Mouse (Mus musculus) CD4-positive helper T cell, adult 2 months (primary cell): ENCODE results near the gene Nyx.
A peak's percentile ranks its signal among the peaks of the same experiment; 100 is the strongest.

Experiments used
- DNase-seq: peaks from one replicate; pipeline ENCODE4 v3.0.0-alpha.2; 2012; ENCODE audit warnings: low read depth, missing footprints, low spot score

The Nyx gene

DNA sequence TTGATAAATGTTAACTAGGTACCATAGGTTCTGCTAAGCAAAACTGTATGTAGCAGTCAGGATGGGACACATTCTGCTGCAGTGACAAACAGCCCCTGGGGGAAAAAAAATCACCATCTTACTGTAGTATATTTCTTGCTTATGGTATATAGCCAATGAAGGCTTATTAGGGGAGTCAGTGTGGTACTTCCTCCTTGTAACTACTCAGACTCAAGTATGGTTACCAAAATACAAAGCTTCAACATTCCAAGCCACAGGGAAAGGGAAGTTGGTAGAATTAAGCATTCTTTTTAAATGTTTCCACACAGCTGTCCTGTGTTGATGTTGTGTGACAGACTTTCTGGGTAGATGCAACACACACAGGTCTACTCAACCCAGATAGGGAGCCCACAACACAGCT is 27.0 kb downstream of the Nyx start:
- no peak for DNase-seq

DNA sequence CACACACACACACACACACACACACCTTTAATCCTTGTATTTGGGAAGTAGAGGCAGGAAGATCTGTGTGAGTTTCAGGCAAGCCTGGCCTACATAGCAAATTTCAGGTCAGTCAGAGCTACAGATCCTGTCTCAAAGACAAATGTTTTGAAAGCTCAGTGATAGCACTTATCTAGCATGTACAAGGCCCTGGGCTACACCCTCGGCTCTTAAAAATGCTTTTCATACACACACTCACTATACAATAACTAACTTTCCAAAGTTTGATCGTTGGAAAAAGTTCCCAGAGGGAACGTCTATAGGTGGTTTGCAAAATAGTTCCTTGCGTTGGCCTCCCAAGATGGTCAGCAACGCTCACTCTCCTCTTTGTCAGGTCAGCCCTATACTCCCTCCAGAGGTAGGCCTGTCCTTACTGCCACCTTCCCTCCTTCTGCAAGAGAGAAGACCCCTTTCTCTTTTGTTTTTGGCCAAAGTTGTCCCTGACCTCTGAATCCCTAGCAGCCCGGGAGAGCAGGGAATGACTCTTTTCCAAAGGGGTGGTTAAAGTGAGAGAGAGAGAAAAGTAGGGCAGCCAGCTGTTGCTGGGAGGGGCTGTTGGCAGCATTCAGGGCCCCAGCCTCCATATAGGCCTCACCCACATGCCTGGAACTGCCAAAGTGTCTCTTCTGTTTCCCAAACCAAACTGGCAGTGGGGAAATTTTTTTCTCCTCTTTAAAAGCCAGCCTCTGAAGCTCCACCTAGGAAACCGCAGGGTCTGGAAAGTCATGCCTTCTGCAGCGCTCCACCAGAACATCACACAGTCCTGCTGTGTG is 29.2 kb downstream of the Nyx start:
- DNase-seq = no peak

DNA sequence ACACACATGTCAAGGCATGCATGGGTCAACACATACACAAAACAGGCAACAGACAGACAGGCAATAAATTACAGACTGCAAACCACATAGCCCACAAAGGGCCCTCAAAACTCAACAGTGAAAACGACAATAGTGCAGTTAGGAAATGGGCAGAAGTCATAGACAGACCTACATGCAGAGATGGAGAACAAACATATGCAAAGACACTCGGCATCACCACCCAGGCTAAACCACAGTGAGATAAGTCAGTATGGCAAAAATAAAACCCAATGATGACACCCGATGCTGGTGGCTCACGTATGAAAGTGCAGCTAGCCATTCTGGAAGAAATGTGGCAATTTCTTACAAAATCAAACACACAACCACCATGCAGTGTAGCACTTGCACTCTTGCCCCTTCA is 34.4 kb downstream of the Nyx start:
- DNase-seq = no peak

DNA sequence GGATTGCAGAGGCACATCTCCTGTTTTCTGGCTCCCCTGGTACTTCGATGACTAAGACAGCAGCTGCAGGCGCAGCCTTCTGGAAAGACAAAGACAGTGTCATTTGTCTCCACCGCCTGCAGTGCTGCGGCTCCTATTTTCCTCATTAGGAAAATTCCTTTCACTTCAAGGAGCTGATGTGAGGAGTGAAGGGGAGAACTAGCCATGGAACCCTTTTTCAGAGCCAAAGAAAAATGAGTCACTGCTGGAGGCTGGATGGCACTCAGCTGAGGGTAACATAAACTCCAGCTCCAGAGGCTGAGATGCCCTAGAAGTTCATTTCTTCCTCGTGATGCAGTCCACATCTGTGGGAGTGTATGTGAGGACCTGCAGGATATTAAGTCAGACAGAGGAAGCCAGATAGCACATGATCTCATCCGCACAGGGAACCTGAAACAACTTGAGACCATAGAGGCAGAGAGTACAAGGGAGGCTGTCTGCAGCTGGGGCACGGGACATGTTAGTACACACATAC is 37.0 kb downstream of the Nyx start:
- DNase-seq = no peak

DNA sequence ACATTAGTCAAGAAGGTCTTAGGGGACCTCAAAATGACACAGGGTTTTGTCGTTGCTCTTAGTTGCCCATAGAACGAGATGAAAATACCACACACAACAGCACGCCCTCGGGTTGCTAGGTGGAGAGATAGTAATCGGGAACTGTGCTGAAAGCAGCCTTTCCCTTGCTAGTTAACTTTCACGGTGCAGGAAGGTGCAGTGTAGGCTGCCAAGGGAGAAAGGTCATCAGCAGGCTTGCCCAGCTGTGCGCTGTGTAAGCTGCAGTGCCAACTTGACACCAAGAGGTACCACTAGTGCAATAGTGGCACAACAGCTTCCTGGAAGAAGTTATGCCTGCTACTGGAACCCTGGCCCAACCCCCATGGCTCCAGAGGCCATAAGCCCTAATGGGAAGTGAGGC is 38.5 kb downstream of the Nyx start:
- DNase-seq = no peak

DNA sequence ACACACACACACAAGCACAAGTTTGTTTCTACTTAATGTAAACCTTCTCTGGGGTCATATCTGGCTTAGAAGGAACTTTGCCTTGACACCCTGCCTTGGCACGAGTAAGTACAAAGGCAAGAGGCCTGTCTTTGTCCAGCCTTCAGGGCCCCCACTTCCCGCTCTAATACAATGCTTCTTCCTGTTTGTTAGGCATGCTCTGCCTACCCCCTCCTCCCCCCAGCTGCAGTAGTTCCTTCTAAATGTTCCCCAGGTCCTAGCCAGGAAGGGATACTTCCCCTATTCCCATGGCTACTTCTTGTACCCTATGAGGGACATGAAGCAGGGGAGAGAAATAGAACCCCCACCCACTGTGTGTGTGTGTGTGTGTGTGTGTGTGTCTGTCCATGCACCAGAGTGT is 40.5 kb downstream of the Nyx start:
- DNase-seq = no peak

DNA sequence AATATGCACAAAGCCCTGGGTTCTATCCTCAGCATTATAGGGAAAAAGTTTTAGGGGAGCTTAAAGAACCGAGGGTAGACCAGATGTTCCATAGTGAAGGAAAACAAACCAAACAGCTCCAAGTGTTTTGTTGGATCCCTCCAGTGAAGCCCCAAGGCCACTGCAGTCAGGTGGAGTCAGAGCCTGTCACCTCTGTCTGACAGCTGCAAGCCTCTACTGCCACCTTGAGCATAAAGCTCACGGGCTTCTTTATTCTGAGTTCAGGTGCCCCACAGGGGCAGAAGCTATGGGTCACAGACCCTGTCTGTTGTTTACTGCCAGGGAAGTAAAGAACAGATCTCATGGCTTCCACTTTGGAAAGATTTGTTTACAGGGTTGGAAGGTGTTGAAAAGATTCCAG is 47.2 kb downstream of the Nyx start:
- DNase-seq = no peak

DNA sequence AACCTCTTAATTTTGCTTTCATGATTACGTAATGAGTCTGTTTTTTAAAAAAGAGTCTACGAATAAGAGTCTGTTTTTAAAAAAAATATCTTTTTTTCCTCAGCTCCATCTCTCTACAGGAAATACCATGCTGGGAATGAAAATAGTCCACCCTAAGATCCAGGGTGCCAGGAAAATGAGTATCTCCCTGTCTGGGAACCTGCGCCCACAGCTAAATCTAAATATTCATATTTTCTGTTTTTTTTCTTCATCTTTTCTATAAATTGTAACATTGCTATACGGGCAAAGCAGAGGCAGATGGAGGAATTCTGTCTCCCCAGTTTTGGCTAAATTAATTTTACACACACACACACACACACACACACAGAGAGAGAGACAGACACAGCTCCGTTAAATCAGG is 48.0 kb downstream of the Nyx start:
- no peak for DNase-seq

DNA sequence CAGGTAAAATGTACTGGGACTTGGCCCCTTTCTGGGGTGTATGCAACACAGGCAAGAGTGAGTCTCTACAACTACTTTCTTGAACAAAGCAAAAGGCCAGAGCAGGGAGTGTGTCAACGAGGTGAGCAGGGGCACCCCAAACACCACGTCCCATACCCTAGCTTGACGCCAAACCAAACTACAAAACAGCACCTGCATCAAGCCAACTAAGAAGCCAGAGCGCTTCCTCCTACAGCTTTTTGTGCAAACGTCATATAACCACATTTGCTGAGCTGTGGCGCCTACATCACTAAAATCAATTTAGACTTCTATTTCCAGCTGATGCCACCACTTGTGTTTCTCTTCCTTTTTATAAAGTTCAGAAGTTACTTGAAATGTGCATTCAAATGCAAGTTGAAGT is 50.5 kb downstream of the Nyx start:
- DNase-seq = peak; percentile 8

DNA sequence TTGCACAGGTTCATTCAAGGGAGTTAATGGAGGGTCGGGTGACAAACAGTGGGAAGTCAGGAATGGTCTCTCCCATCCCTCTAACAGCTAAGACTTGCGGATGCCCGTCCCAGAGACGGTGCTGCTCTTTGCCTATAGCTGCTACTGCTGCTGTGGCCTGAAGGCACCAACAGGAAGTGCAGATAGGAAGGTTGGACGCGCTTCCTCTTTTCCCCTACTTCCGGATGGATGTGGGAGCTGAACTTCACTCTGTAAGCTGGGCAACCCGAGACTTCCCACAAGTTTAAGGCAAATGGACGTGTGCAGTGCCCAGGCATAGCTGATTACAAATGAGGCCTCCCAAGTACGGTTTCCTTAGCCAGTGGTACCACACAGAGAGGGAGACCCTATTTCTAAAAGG is 52.1 kb downstream of the Nyx start:
- DNase-seq = no peak

DNA sequence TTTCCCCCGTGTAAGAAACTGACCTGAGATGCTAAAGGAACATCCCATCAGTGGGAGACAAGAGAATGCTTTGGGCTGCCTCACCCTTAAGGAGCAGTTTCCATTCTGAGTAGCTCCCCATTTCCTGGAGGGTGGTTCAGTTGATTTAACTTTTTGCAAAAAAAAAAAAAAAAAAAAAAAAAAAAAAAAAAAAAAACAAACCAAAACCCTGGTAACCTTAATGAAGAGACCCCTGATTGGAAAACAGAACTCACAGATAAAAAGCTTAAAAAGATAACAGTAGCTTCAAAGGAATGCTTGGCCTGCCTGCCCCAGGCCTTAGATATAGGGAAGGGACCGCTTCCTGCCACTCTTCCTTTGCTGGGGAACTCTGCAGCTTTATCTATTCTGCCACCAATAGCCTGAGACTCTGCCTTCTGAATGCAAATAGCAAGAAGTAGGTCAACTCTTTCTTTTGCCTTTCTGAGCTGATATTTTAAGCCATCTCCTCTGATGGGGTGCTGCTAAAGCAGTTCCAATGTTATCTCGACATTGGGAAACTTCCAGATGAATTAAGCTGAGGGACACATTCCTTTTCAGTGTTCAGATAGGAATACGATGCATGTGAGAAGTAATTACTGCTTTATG is 53.0 kb downstream of the Nyx start:
- no peak for DNase-seq

DNA sequence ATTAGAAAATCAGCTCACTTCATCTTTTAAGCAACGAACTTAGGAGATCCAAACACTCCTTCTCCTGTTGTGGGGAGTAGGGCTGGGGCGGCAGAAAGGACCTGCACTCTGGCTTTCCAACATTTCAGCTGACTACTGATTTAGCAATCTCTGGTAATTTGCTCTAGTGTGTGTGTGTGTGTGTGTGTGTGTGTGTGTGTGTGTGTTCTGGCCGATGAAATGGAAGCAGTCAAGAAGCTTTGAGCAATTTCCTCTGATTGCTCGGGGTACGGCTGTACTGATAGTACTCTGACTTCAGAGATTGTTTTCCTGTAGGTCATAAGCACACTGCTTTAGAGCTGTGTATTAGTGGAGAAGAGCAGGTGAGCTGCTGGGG is 53.5 kb downstream of the Nyx start:
- no peak for DNase-seq

DNA sequence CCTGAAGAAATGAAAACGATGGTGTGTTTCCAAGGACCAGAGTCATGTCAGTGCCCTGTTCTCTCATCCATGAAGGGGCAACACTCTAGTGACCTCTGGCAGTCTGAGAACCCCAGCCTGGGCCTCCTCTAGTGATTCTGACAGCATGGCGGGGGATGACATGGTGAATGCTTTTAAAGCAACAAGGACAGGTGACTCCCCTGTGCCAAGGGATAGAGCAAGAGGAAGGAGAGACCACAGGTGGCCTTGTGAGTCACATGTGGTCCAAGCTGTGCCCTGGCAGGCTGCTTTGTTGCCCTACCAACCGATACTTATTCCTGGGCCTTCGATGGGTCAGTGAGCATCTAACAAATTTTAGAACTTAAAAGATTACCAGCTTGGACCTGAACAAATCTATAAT is 54.7 kb downstream of the Nyx start:
- DNase-seq = no peak

DNA sequence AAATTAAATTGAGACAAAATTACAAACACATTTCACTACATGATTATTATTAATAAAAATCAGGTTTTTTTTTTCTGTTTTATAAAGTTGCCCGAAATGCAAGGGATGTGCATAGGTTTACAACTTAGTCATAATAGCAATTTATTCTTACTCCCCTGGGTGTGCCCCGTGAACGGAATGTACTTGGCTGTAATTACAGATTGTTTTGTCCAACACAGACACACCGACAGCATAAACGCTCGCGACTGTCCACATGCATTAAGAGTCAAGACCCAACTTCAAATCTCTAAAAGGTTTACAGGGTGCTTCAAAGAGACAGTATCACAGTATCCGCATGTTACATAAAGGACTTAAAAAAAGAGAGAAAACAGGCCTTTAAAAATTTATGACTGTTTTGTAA is 55.4 kb downstream of the Nyx start:
- DNase-seq = no peak
